In the genomic region with DNA sequence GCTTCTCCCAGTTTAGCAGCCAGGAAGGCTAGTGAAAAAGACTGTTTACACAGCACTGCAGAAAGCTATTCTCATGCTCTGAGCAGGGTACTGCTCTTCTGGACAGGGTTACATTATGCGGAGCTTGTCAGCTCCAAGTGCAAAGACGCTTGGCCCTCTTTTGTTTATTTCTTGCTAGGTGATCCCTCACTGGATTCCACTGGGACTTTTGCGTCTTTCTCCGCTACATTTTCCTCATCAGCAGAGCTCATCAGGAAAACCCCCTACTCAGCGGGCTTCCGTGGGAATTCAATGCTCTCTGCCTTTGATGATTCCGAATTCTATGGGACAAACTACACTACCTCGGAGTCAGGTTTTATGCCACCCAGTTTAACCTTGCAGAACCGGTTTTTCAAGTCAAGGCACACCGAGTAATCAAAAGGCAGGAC, we compare ENCODE assay signal across 8 mouse cellular contexts.
DNase-seq lines count a peak whose midpoint lies in the region; ATAC-seq and TF ChIP-seq lines count a peak whose summit lies in the region.
"Had no signal": no experiment of that assay in that cellular context is flagged by ENCODE, and none has a peak within 500 bp of the region (broad histone marks: within the 10 kb centered on the region; RNA-seq: fewer than 3 reads in every experiment).

No protein-coding gene starts in this region.

- peak overlapping the region; percentile 45; the same call in 1 of the 2 replicates for H3K9ac ChIP-seq in forebrain, embryonic 12.5 days
- H3K9ac ChIP-seq in limb, embryonic 11.5 days (ENCODE audit: low read length) = peak overlapping the region; percentile 32; the same call in 1 of the 2 replicates

- H3ac ChIP-seq in myocyte (ENCODE audit: control insufficient read depth, insufficient read length) = no peak overlapping the region

- peaks cover 22% of the 10 kb centered on the region for H3K4me1 ChIP-seq in forebrain, embryonic 12.5 days
- H3K4me1 ChIP-seq in limb, embryonic 11.5 days (ENCODE audit: control insufficient read depth, insufficient read depth, low read length) = 0 out of 2 replicates have a peak, but pooled peaks cover 2% of the 10 kb centered on the region

- no peaks in the 10 kb centered on the region for H3K9me3 ChIP-seq in forebrain, embryonic 12.5 days
- H3K9me3 ChIP-seq in limb, embryonic 11.5 days (ENCODE audit: control insufficient read depth, low read length) = no peaks in the 10 kb centered on the region

- H3K4me3 ChIP-seq in forebrain, embryonic 12.5 days (replicated peaks) = peak overlapping the region; percentile 28
- H3K4me3 ChIP-seq in limb, embryonic 11.5 days (ENCODE audit: low read depth, low read length) = peak overlapping the region; percentile 19; the same call in 1 of the 2 replicates
- no peak overlapping the region for H3K4me3 ChIP-seq in myocyte

- no peaks in the 10 kb centered on the region for H3K27me3 ChIP-seq in forebrain, embryonic 12.5 days
- no peaks in the 10 kb centered on the region for H3K27me3 ChIP-seq in limb, embryonic 11.5 days (ENCODE audit: control insufficient read depth, insufficient read depth, low read length)
- no peaks in the 10 kb centered on the region for H3K27me3 ChIP-seq in myocyte (ENCODE audit: control insufficient read depth, insufficient read depth, insufficient read length)

- no peaks in the 10 kb centered on the region for H3K79me2 ChIP-seq in myocyte (ENCODE audit: control insufficient read depth, insufficient read depth)

- peak overlapping the region; percentile 47; the same call in 1 of the 2 replicates for H3K27ac ChIP-seq in forebrain, embryonic 12.5 days
- no peak overlapping the region for H3K27ac ChIP-seq in limb, embryonic 11.5 days (replicated peaks; ENCODE audit: low read depth, low read length)
- H3K27ac ChIP-seq: macrophage had no signal

- H3K36me3 ChIP-seq in forebrain, embryonic 12.5 days (replicated peaks) = no peaks in the 10 kb centered on the region
- H3K36me3 ChIP-seq in limb, embryonic 11.5 days (ENCODE audit: control insufficient read depth, insufficient read depth, low read length) = no peaks in the 10 kb centered on the region
- H3K36me3 ChIP-seq in myocyte (ENCODE audit: control insufficient read depth, insufficient read depth) = no peaks in the 10 kb centered on the region

- 1% methylated on average over 10 of the region's 10 CpGs for WGBS in forebrain, embryonic 12.5 days
- 2% methylated on average over 10 of the region's 10 CpGs for WGBS in limb, embryonic 11.5 days

- peak; percentile 12 for DNase-seq in right cerebral cortex, postnatal 4 days
- DNase-seq in right cerebral cortex, adult 18-20 months = no peak
- DNase-seq in limb, embryonic 11.5 days (ENCODE audit: low spot score) = peak; percentile 51
- DNase-seq in left cerebral cortex, adult 8-10 months (ENCODE audit: low spot score in 2 of 2) = no peak
- DNase-seq in left cerebral cortex, adult 11 months (ENCODE audit: low spot score) = no peak

- H3K4me2 ChIP-seq in forebrain, embryonic 12.5 days = peak overlapping the region; percentile 61
- H3K4me2 ChIP-seq in limb, embryonic 11.5 days (ENCODE audit: low read depth, severe bottlenecking) = peak overlapping the region; percentile 44
- H3K4me2 ChIP-seq in myocyte (ENCODE audit: low read depth) = peak overlapping the region; percentile 53

- peak; percentile 72 for ATAC-seq in forebrain, embryonic 12.5 days (ENCODE audit: low FRiP score)
- no peak for ATAC-seq in limb, embryonic 11.5 days (ENCODE audit: insufficient number of reproducible peaks, low FRiP score, low TSS enrichment, low read depth)

- TF ChIP-seq POLR2A in myocyte (IDR thresholded peaks at IDR 0.05; ENCODE audit: insufficient read length, low read depth) = no peak

TF ChIP-seq in myocyte, 11 proteins besides CTCF, POLR2A, EP300 and RAD21:
- TF ChIP-seq USF1 (IDR thresholded peaks at IDR 0.05; ENCODE audit: low read depth) (no peak), TCF12 (IDR thresholded peaks at IDR 0.05; ENCODE audit: insufficient read depth, poor library complexity, severe bottlenecking) (no peak), CEBPB (IDR thresholded peaks at IDR 0.05; ENCODE audit: insufficient read depth, poor library complexity, severe bottlenecking) (no peak), SRF (IDR thresholded peaks at IDR 0.05; ENCODE audit: control insufficient read depth, insufficient read length, low read depth) (no peak), E2F4 (IDR thresholded peaks at IDR 0.05; ENCODE audit: insufficient read depth) (no peak), MYOG (IDR thresholded peaks at IDR 0.05; ENCODE audit: control insufficient read depth in 1 of 3, insufficient read depth in 1 of 3, insufficient read length in 2 of 3, low read depth in 2 of 3) (no peak), REST (IDR thresholded peaks at IDR 0.05; ENCODE audit: insufficient read depth, insufficient read length) (no peak), MYOD1 (IDR thresholded peaks at IDR 0.05; ENCODE audit: control insufficient read depth in 1 of 3, insufficient read length in 2 of 3, low read depth in 2 of 3) (no peak), POLR2AphosphoS2 (IDR thresholded peaks at IDR 0.05; ENCODE audit: insufficient read length, low read depth) (no peak)

Comparison
In these comparisons a context has a peak if more than half of its experiments do, and no peak if none do; other contexts are left out.
1. DNase-seq: peak in right cerebral cortex, postnatal 4 days (single experiment) and limb, embryonic 11.5 days (single experiment); none in right cerebral cortex, adult 18-20 months (single experiment), left cerebral cortex, adult 8-10 months (0 of 2) and left cerebral cortex, adult 11 months (single experiment).
2. Peak in every context shown above with its lines, with median percentiles within 50 percentile points of each other: H3K4me2 ChIP-seq.